Mouse (Mus musculus): ENCODE results near the gene Usp46.

The Usp46 gene

DNA sequence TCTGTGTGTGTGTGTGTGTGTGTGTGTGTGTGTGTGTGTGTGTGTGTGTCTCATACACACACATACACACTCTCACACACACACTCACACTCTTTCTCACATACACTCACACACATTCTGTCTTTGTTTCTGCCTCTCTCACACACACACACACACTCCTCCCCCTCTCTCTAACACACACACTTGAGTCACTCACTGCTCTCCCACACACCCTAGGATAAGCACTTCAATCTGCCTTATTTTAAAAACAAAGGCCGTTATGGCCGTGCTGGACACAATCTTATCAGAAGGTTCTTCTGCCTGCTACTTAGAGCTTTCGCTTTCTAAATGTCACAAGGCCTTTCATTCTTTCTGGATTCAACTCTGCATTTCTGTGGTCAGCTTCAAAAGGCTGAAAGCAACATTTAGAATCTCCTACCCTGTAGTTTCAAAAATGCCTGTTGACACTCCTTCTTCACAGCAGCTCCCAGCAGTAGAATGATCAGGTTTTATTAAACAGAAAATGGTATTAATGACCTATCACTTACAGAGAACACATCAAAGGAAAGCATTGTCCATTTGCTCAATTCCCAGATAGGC lies 60.6 kb downstream of the Usp46 start:
- peak; percentile 72; the same call in 1 of the 2 replicates for TF ChIP-seq GATA4 (IDR thresholded peaks at IDR 0.05; ENCODE audit: insufficient replicate concordance, low read length)

DNA sequence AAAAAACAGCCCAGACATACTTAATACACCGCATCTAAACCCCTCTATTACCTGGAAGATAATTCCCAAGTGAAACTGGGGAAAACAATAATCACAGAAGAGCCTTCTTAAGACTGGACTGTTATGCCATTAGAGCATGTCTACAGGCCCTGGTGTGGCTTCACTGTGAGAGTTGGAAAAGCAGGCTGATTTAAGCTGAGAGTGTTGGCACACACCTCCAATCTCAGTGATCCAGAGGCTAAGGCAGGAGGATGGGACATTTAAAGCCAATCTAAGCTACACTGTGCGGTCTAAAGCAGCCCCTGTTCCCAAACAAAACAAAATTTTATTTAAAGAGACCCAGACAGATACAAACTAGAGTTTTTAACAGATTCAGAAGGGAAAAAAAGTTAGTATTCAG lies 62.3 kb downstream of the Usp46 start:
- no peak for TF ChIP-seq GATA4 (IDR thresholded peaks at IDR 0.05; ENCODE audit: insufficient replicate concordance, low read length)

DNA sequence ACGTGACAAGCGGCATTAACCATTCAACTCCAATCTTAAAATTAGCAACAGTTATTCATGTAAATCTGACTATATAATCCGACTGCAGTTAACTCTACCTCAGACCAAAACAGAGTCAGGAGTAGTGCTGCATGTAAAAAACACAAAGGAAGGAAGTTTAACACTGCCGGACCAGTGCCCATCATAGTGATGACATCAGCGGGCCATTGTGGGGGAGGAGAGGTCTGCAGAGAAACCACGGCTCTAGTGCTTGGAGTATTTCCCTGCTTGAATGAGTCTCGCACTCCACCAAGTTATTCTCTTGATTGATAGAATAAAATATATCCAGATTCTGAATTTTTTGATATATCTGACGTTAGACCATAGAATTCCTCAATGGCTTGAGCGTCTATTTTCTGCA lies 66.5 kb downstream of the Usp46 start:
- TF ChIP-seq GATA4 (IDR thresholded peaks at IDR 0.05; ENCODE audit: insufficient replicate concordance, low read length): no peak

- TF ChIP-seq GATA4 (IDR thresholded peaks at IDR 0.05; ENCODE audit: insufficient replicate concordance, low read length): no peak
Measured at GRCm38 (mm10) chr5:73998966-73999365, 69.3 kb downstream of the Usp46 start.

DNA sequence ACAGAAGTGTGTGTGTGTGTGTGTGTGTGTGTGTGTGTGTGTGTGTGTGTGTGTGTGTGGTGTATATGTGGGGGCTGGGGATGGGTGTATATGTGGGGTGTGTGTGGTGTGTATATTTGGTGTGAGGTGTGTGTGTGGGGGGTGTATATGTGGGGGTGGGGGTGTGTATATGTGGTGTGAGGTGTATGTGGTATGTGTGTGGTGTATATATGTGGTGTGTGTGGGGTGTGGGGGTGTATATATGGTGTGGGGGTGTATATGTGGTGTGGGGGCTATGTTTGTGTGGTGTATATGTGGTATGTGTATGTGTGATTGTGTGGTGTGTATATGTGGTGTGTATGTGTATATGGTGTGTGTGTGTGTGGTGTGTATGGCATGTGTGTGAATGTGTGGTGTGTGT lies 73.4 kb downstream of the Usp46 start:
- no peak for TF ChIP-seq GATA4 (IDR thresholded peaks at IDR 0.05; ENCODE audit: insufficient replicate concordance, low read length)

GRCm38 (mm10) chr5:73993538-73993937 lies 74.7 kb downstream of the Usp46 start:
- no peak for TF ChIP-seq GATA4 (IDR thresholded peaks at IDR 0.05; ENCODE audit: insufficient replicate concordance, low read length)

DNA sequence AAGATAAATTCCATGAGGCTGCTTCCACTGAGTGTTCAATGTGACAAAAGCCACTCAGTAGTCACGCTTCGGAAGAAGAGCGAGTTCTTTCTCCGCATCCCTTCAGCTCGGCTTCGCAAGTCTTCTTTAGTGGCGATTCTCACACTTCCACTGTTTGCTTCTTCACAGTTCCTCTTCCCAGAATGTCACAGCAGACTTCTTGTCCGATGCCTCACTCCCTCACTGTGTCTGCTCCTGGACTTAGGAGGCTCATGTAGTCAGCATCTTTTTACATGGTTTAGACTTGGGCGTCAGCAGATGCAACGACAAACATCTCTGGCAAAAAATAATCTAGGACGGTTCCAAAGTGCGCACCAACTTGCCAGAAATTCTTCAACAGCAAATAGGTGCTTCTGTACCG lies 75.9 kb downstream of the Usp46 start:
- TF ChIP-seq GATA4 (IDR thresholded peaks at IDR 0.05; ENCODE audit: insufficient replicate concordance, low read length): no peak

DNA sequence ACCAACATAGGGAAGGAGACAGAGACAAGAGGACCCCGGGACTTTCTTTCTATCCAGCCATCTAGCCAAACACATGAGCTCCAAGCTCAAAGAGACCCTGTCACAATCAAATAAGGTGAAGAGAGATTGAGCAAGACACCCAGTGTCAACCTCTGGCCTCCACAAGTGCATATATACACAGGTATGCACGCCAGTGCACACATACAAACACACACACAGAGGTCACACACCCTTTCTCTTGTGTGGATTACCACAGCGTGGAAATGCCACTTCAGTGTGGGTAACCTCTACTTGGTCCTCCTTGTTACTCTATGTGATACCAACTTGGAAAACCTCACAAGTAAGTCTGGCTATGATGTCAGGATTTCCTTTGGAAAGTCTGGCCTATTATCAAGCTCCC lies 78.7 kb downstream of the Usp46 start:
- TF ChIP-seq GATA4 (IDR thresholded peaks at IDR 0.05; ENCODE audit: insufficient replicate concordance, low read length): no peak

DNA sequence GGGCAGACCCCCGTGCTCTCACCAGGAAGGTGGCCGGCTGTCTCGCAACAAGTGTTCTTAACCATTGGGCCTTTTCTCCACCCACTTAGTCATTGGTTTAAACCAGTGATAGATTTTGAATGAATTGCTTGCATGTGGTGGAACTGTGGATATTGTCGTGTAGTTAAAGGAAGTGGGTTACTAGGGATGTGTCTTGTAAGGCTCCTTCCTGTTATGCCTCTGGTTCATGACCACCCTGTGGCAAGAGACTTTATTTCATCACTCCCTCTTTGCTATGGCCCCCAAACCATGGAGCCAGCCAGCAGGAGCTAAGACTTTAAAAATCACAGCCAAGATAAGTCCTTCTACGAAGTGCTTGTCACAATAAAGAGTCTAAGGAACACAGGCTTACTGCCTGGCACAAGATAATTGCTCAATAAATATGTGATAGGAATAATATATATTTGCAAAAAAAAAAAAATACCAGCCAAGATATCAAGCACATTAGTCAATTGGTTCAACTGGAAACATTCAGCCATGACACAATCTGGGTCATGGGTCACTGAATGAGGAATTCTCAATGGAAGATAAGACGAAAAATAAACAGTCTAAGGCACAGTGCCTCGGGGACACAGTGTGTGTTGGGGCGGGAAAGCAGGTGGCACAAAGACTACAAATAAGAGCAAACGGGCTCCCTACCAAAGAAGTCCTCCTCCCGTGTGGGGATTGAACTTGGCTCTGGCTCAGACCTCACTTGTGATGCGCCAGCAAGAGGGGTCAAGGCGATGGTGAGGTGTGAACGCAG lies 80.3 kb downstream of the Usp46 start:
- TF ChIP-seq GATA4 (IDR thresholded peaks at IDR 0.05; ENCODE audit: insufficient replicate concordance, low read length): no peak

GRCm38 (mm10) chr5:73977426-73977825 lies 90.8 kb downstream of the Usp46 start:
- TF ChIP-seq GATA4 (IDR thresholded peaks at IDR 0.05; ENCODE audit: insufficient replicate concordance, low read length): no peak

GRCm38 (mm10) chr5:73971701-73972100 lies 96.5 kb downstream of the Usp46 start:
- TF ChIP-seq GATA4 (IDR thresholded peaks at IDR 0.05; ENCODE audit: insufficient replicate concordance, low read length): no peak

- TF ChIP-seq GATA4 (IDR thresholded peaks at IDR 0.05; ENCODE audit: insufficient replicate concordance, low read length): 0 out of 2 replicates have a peak, but pooled peaks have one; percentile 5
Measured at GRCm38 (mm10) chr5:73970024-73970628, 98.1 kb downstream of the Usp46 start.

GRCm38 (mm10) chr5:73969338-73969737 lies 98.9 kb downstream of the Usp46 start:
- TF ChIP-seq GATA4 (IDR thresholded peaks at IDR 0.05; ENCODE audit: insufficient replicate concordance, low read length): no peak

GRCm38 (mm10) chr5:73959779-73960178 lies 108.5 kb downstream of the Usp46 start:
- TF ChIP-seq GATA4 (IDR thresholded peaks at IDR 0.05; ENCODE audit: insufficient replicate concordance, low read length): no peak

GRCm38 (mm10) chr5:73958096-73958495 lies 110.1 kb downstream of the Usp46 start:
- no peak for TF ChIP-seq GATA4 (IDR thresholded peaks at IDR 0.05; ENCODE audit: insufficient replicate concordance, low read length)

DNA sequence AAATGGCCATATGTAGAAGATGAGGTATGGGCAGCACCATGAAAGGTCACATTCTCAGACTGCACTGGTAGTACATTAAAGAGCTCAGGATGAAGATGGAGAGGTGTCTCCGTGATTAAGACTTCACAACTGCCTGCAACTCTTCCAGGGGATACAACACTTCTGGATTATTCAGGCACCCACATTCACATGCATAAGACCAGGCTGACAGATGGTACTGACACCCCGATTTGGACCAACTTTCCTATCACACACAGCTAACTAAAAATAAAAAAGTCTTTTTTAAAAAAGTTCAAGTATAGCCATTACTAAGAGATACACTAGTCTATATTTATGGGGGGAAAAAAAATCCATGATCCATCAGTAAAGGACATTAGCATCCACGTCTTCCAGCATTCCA lies 112.5 kb downstream of the Usp46 start:
- TF ChIP-seq GATA4 (IDR thresholded peaks at IDR 0.05; ENCODE audit: insufficient replicate concordance, low read length): no peak
